Mouse (Mus musculus): ENCODE results near the gene Rxfp3.
A peak's percentile ranks its signal among the peaks of the same experiment; 100 is the strongest.
"Not testable (repeated sequence)": the region's sequence is repeated elsewhere in the genome, so short reads cannot be mapped to it uniquely, and the experiment has no call there.

The Rxfp3 gene

GRCm38 (mm10) chr15:11035947-11036474 is 1.8 kb downstream of the Rxfp3 start:
- DNase-seq: peak; percentile 11

- DNase-seq: no peak
Measured at GRCm38 (mm10) chr15:11030188-11030587, 7.6 kb downstream of the Rxfp3 start.

GRCm38 (mm10) chr15:11026801-11027561 is 10.8 kb downstream of the Rxfp3 start:
- no peak for DNase-seq

GRCm38 (mm10) chr15:11014931-11015330 is 22.9 kb downstream of the Rxfp3 start:
- no peak for DNase-seq

DNA sequence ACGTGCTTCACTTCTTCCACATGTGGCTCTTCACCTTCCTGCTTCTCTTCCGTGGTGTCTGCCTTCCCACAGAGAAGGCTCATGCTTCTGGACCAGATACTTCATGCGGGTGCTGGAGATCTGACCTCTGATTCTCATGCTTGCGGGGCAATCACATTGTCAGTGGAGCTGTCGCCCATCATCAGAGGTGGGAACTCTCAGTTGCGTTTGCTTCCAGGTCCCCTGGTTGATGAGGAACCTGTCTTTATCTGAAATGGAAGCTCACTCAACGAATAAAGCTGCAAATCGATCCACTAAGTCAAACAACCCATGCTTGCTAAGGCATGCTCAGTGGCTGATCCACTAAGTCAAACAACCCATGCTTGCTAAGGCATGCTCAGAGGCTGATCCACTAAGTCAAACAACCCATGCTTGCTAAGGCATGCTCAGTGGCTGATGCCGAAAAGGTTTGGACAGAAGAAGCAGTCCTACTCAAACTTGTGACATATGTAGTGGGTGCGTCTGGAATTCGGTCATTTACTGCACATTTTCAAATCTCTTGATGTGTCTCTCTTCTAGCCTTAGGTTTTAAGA is 26.7 kb downstream of the Rxfp3 start:
- DNase-seq: no peak

DNA sequence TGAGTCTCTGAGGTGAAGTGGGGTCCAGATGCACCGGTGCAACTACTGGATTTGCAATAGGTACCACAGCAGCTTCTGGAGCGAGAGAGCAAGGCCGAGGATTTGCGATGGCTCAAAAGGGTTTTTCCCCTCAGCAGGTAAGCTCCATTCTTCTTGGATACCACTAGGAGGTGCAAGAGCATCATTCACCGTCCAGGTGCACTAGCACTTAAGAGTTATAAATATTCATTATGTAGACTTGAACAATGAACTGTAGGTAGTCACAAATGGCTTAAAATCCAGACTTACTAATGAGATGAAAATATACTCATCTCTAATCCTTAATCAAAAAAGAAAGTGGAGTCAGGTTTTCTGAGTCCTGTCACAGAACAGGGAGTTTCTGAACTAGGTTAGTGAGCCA is 29.0 kb downstream of the Rxfp3 start:
- DNase-seq: no peak

DNA sequence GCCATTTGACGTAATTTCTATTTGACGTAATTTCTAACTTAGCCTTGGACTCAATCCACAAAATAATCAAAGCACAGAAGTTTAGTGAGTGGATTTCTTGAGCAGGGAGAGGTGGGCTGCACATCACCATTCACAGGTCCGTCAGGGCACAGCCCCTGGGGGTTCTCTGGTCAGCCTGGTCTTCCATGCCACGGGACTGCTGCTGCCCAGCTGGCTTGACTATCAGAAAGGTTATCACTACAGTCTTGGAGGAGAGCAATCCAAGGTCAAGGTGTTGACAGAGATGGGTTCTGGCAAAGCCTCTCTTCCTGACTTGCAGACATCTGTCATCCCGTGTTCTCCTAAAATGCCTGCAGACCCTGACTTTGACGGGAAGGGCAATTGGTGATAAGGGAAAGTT is 33.1 kb downstream of the Rxfp3 start:
- no peak for DNase-seq

DNA sequence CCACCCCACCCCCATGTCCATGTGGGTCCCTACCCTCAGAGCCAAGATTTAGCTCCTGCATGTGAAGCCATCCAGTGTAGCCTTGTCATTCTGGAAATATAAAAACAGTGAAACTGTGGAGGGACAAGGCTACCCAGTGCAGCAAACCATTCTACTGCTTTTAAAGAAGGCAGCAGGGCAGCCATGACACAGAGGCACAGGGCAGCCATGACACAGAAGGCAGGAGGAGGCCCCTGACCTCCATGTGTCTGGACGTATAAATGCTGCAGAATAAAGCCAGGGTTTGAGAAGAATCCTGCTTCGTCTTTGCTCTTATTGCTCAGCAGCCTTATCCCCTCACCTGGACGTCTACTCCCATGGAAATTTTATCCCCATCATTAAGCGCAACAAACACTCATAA is 34.0 kb downstream of the Rxfp3 start:
- no peak for DNase-seq

- DNase-seq: no peak
Measured at GRCm38 (mm10) chr15:11000421-11000820, 37.4 kb downstream of the Rxfp3 start, which contains the start of gene Slc45a2. Gene Slc45a2 (plus strand): TSS chr15:11000721.

GRCm38 (mm10) chr15:10999832-11000231 is 38.0 kb downstream of the Rxfp3 start:
- no peak for DNase-seq

DNA sequence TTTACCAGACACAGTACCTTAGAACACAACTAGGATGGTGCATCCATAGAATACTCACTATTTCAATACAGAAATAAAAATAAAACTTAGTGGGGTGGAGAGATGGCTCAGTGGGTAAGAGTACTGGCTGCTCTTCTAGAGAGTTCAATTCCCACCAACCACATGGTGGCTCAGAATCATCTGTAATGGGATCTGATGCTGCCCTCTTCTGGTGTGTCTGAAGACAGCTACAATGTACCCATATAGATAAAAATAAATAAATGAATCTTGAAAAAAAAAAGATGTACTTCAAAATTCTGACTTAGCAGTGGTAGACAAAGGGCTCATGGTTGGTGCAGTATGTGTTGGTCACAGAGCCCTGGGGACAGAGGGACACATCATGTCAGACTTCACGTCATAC is 46.2 kb downstream of the Rxfp3 start:
- no peak for DNase-seq

DNA sequence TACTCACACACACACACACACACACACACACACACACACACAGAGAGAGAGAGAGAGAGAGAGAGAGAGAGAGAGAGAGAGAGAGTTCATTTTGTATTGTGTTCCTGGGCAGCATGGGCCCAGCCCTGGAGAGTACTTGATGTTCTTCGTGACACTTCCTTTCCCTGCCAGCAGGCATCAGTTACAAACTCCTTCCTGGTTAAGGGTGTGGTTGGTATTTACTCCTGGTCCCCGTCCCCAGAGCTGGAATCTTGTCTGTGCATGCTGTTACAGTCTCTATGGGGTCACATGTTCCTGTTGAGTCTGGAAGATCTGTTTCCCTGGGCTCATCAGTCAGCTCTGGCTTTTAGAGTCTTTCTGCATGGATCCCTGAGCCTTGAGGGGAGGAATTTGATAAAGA is 47.4 kb downstream of the Rxfp3 start:
- no peak for DNase-seq

DNA sequence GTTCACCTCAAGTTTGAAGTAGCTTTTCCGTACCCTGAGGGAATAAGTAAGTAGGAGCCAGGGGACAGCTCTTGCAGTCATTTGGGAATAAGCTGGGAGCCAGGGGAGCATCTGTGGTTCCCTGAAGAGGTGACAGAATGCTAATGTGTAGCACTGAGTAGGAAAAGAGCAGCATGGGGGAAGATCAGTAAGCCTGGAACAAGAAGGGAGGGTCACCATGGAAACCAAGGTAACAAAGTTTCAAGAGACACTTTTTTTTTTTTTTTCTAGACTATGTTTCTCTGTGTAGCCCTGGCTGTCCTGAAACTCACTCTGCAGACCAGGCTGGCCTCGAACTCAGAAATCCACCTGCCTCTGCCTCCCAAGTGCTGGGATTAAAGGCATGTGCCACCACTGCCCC is 51.3 kb downstream of the Rxfp3 start:
- not testable (repeated sequence) for DNase-seq

- no peak for DNase-seq
Measured at GRCm38 (mm10) chr15:10985756-10986155, 52.0 kb downstream of the Rxfp3 start.
